Mouse (Mus musculus): ENCODE results near the gene Gm17409.

DNA sequence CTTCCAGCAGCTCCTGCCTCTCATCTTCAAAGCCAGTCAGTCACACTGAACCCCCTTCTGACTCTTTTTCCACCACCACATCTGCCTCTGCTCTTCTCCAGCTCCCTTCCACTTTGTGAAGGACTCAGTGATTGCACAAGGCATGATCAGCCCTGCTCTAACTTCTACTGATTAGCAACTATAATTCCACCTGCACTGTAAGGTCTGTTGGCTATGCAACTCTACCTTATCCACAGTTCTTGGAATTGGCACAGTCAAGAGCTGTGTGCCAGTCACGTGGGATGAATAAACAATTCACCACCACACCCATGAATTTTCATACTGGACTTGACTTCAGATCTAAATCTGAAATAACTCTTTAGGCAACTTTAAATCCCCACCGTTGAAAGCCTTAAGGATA, 36.6 kb upstream of the Gm17409 start:
- TF ChIP-seq CTCF (IDR thresholded peaks at IDR 0.05; ENCODE audit: low read depth), result no peak
- TF ChIP-seq EP300 (IDR thresholded peaks at IDR 0.05; ENCODE audit: low read depth), result no peak
